Mouse (Mus musculus): ENCODE results near the gene Lsm6.

Lsm6 gene

DNA sequence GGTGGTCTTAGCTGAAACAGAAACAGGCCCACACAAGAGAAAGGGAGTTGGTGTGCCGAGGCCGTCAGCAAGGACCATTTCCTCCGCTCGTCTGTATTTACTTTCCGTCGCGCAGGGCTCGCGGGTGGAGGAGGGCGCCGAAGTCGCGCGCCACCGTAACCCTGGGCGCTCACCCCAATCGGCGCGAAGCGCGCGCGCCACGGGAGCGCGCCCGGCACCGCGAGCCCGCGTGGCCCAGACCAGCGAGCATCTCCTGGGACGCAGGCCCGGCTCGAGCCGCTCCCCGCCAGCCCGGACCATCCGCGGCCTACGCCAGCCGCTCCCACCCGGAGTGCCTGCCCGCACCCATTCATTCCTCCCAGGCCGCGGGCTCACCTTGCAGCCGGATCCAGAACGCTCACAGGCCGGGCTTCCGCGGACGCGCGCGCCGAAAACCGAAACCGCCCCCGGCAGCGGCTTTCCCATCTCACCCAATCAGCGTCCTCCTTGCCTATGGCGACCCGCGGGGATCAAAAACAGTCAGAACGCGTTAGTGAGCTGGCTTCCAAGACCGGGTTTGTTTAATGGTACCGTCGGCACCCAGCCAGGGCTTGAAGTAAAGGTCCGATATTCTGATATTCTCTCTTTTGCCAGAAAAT lies at the start of gene Lsm6:
Lsm6 (minus strand) TSS at position 468 of the 638 bp plus-strand sequence.
- DNase-seq (ENCODE audit: low read depth, low spot score) = peak; percentile 97

DNA sequence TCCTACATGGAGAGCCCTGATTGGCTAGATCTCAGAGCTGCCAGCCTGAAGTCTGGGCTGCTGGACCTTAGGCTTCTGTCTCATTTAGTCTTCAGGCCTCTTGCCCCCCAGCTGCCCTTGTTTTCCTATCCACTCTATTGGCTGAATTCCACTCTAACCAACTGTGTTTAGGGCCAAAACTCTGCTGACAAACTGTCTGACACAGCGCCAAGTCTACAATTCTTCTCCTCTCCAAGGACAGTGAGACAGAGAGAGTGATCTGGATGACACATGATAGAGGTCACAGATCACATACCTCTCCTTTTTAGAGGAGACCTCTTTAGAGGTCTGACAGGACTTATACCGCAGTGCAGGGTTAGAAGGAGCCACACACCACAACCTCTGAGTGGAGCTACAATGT lies 46.1 kb upstream of the Lsm6 start:
- no peak for DNase-seq (ENCODE audit: low read depth, low spot score)

DNA sequence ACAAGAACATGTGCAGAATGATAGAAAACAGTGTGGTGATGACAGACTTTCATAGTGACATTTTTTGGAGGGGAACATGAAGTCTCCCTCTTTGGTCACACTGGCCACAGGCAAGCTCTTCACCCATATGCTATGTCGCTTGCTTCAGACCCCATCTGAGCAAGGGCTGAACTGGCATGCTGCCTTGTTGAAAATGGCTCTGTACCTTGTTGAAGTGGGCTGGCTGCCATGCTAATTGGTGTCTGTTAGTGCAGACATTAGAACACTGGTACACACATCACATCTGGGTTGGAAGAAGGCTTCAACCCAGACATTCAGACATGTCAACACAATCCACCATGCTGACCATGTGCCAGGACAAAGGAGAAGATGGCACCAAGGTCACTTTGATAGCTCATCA lies 42.1 kb upstream of the Lsm6 start:
- no peak for DNase-seq (ENCODE audit: low read depth, low spot score)

DNA sequence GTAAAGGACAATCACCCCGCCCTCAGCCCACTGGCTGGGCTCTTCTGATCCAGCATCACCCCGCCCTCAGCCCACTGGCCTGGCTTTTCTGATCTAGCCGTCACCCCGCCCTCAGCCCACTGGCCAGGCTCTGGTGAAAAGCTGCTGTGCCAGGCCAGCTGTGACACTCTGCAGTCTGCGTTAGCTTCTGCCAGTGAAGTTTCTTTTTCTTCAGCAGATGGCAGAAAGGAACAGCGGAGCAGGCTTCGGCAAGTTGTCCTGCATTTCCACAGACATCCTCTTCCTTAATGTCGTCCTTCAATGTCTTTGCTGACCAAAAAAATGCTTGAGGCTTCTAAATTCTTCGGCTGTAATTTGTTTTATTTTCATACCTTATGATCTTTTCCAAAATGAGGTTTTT lies 41.1 kb upstream of the Lsm6 start:
- no peak for DNase-seq (ENCODE audit: low read depth, low spot score)

DNA sequence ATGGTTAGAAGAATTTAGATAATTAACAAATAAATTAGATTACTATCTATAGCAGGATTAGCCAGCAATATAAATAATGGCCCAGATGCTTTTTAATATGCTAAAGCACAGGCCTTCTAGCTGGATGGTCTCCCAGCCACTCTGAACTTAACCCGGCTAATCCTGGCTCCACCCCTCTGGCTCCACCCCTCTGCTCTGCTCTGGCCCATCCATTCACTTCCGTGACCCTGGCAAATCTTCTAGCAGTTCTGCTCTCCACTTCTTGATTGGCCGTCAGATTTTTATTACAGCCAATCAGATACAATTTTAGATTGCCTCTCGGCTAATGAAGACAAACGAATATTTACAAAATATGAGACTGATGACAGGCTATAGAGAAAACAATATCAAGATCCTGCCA lies 39.8 kb upstream of the Lsm6 start:
- DNase-seq (ENCODE audit: low read depth, low spot score) = no peak

DNA sequence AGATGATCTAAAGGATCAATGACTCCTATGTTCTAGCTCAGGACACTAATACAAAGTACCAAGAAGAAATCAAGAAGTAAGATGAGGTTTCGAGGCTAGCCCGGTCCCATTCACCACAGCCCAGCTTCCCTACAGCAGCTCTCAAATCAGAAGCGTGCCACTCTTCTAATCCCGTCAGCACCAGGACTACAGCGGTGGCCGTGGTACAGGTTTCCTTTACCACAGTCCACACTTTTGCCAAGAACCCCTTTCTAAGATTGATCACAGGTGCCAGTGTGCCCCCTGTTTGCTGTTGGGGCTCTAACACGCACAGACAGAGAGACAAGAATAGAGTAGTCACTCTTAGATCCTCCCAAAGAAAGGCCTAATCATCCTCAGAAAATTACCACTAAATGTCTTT lies 36.5 kb upstream of the Lsm6 start:
- DNase-seq (ENCODE audit: low read depth, low spot score) = no peak

DNA sequence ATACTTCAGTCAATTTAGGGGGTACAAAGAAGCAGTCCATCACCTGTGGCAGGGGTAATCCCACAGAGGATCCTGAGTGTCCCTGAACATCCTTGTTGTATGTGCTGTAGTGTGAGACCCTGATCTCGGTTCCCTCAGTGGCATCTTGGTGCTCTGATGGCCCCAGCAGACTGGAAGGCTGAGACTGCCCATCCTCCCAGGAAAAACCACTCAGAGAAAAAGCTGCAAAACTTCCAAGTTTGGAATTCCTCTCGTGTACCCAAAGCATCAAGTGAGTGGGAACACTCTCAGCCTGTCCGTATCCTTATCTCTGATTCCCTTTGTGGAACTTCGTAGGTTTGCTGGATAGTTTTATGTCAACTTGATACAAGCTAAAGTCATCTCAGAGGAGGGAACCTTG lies 31.3 kb upstream of the Lsm6 start:
- no peak for DNase-seq (ENCODE audit: low read depth, low spot score)

DNA sequence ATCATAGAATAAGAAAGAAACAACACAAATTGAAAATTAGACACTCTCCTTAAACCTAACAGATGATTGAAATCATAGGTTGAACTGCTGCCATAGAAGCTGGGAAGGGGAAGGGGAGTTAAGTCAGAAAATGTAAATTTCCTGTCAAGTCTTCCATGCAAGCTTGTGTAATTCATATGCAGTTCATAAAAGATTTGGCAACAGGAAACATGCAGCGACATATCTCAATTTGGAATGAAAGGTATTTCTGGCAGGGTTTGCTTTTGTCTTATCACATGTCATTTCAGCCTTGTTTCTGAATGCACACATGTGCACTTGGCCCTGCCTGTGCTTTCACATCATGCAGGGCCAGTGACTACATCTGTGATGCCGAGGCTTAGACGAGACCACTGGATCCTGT lies 26.3 kb upstream of the Lsm6 start:
- no peak for DNase-seq (ENCODE audit: low read depth, low spot score)

DNA sequence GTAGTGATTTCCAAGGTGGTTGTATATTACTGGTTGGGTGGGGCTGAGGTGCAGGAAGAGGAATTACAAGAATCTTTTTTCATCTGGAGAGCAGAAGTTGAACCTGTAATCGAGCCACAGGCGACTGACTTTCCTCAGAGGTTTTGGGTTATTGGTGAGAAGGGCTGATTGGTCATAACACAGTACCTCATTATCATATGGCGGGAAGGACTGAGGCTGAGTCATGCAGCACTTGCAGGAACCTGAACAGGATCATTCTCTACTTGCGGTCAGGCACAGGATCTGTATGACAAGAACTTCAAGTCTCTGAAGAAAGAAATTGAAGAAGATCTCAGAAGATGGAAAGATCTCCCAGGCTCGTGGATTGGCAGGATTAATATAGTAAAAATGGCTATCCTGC lies 23.6 kb upstream of the Lsm6 start:
- DNase-seq (ENCODE audit: low read depth, low spot score) = no peak

DNA sequence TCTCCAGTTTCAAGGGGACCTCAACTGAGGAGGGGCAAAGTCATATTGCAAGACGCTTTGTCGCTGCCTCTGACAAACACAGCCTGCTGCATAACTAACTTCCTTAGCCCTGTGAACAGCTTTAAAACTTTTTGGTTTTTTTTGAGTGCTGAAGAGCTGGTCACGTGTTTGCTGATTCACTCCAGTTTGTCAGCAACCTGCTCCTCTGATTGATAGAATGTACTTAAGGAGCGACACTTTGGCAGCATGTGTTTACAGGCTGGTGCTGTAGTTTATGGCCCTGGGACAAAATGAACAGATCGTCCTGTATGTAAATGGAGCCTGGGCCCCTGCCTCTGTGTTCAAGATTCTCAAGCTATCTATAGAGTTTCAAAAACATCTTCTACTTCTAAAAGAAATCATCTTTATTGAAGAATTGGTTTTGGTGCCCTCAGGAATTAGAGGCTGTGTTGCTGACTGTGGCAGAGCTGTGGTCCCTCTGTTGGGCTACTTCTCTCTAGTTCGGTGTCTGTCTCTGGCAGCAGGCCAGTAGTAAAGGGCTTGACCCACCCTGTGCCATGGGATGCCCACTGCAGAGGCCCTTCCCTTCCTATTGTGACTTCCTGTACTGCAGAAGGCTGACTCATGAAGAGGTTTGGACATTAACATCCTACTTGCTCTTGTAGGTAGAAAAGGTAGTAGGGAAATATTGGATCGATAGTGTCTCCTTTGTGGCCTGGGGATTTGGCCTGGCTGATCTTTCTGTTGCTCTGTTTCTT lies 17.9 kb upstream of the Lsm6 start:
- no peak for DNase-seq (ENCODE audit: low read depth, low spot score)

DNA sequence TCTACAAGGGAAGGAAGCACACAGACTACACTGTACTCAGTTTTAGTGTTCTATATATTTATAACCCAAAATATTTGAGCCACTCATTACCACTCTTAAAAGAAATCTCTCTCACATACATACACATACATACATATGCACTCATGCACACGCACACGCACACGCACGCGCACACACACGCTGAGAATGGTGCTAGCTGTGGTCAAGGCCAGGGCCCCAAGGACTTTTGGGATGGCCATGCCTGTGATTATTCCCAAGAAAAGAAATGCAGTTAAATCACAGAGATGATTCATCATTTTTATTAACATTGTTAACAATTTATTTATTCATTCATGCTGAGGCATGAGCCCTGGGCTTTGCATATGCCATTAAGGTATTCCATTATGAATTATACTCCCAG lies 15.2 kb upstream of the Lsm6 start:
- DNase-seq (ENCODE audit: low read depth, low spot score) = no peak

DNA sequence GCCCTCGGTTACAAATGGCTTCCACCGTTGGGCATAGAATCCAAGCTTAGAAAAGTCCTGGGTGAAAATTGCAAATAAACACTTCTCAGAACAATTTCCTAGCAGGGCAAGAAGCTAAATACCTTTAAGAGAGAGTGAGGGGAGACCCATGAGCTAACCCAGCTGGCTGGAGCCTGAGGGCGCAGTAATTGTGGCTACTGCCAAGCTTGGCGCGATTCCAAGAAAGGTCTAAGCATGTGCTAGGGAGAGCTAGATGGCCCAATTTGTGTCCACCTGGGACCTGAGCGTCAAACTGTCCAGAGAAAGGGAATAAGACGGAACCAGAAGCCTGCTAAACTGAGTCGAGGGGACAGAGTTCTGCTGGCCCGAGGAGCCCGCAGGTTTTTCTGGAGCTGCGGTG lies 7.5 kb upstream of the Lsm6 start:
- DNase-seq (ENCODE audit: low read depth, low spot score) = no peak

DNA sequence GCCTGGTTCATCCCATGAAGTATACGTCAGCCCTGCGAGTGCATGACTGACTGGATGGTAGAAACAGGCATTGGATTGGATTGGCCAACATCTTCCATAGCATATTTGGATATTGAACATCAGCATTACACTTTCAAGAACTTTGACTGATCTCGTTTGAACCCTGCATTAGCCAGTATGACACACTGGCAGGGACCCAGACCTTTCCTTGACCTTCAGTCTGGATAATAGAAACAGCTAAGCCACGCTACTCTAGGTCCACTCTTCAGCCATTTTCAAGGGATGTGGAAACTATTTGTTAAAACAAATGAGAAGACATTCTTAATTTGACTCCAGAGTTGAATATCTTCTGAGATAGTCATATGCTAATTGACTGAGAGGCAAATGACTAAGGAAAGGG lies 3.6 kb upstream of the Lsm6 start:
- DNase-seq (ENCODE audit: low read depth, low spot score) = no peak

DNA sequence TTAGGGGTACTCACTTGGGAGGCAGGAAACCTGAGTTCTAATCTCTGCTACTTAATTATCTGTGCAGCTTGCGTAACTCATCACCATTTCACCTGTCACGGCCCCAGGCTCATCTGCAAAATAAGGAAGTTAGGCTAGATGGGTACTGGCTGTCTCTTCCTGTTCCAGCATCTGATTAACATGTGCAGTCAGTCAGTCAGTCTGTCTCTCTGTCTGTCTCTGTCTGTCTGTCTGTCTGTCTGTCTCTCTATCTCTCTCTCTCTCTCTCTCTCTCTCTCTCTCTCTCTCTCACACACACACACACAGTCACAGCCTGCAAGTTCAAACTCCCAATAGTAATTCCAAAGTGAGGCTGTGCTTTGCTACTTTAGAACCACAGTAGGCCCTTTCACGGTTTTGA lies 967 bp downstream of the Lsm6 start:
- peak; percentile 81 for DNase-seq (ENCODE audit: low read depth, low spot score)

DNA sequence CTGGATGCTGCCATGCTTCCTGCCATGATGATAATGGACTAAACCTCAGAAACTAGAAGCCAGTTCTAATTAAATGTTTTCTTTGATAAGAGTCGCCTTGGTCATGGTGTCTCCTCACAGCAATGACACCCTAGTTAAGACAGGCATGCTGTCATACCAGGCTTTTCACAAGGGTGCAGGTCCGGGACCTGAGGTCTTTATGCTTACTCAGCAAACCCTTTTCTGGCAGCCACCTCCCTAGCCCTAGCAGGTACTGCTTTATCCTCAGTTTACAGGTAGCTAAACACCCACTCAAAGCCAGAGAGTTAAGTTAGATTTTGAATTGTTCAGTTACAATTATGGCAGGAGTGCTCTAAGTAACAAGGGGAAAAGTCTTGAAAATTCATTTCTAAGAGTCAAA lies 6.2 kb downstream of the Lsm6 start:
- no peak for DNase-seq (ENCODE audit: low read depth, low spot score)

DNA sequence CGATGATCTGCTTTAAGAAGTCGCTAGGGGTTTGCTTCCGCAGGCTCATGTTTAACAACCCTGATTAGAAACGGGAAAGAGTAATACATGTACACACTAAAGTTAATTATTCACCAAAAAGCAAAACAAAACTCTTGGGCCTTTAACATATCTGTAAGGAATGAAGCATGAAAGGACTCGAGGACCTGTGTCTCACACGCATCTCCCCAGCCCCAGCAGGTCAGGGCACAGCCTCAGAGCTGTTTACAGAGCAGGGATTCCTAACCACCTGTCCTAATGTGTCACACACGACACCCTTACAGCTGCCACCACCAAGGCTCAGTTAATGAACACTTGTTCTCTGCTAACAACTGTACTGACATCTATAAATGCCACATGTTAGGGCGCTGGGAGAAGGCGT lies 7.9 kb downstream of the Lsm6 start:
- no peak for DNase-seq (ENCODE audit: low read depth, low spot score)

DNA sequence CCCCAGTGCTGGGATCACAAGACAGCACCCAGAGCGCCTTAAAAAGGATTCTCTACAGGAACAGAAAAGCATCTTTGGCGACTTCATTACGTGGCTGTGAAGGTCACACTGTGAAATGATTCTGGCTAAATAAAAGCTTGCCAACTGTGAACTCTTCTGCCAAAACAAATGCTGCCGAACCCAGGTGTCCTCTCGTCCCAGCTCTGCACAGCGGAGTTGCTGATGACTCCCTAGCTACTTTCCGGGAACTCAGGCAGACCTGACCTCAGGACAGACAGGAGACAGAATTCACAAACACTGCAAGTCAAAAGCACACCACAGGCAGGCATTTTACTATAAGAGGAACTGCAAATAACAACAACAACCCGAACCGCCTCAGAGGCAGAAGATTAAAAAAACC lies 8.5 kb downstream of the Lsm6 start:
- no peak for DNase-seq (ENCODE audit: low read depth, low spot score)

DNA sequence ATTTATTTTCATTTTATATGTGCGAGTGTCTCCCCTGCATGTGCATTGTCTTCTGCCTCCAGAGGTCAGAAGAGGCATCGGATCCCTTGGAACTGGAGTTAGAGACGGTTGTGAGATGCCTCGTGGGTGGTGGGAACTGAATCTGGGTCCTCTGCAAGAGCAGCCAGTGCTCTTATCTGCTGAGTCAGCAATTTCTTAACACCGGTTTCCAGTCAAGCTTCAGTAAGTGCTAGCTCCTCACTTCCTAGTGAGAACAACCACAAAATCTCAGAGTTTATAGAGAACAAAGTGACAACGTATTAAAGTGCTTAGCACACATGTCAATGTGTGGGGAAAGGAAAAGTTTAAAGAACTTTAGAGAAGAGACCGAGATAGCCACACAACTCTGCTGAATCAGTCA lies 9.2 kb downstream of the Lsm6 start:
- no peak for DNase-seq (ENCODE audit: low read depth, low spot score)

DNA sequence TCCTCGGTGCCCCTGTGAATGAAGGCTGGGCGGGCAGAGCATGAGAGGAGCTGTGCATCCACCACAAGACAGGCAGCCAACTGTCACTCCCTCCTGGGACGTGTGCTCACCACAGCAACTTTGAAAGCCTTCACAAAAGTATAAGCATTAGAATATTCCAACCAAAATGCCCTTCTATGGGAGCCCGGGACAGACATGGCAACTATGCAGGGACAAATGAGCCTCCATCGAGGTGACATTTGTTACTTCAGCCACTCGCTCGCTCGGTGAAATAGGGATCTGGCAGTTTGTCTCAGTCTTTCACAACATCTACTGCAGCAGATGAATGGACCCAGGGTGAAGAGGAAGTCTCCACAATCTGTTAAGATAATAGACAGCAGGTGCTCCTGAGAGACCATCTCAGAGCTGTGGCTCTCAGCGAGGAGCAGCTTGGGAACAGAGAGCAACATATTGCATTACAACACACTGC lies 10.7 kb downstream of the Lsm6 start:
- no peak for DNase-seq (ENCODE audit: low read depth, low spot score)

DNA sequence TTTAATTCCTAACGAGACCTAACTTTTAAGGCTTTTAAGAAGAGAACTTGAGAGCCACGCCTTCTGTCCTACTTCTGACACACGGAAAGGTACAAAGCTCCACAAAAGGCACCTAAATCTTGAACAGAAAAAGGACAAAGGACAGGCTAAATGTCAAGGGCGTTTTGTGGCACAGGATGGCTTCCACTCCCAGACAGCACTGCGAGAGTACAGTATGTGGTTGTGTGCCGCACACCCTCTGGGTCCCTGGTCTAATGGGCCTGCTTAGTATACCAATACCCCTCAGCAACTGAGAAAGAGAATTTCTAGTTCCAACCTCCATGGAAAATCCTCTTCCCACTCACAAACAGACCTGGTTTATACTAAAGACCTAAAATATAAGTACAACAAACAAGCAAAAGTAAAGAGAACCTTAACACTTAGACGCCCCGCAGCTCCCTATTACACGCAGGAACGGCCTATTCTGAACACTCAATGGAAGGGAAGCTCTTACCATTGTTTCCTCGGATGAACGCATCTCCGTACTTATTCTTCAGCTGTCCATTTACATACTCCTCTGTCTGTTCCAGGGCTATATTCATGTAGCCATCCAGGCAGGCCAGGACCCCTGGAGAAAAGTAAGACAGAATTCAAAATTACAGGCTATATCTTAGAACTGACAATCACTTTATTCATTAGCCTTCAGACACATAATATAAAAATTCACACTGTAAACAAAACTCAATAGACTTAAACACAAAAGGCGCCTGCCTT lies 11.3 kb downstream of the Lsm6 start:
- DNase-seq (ENCODE audit: low read depth, low spot score) = no peak

DNA sequence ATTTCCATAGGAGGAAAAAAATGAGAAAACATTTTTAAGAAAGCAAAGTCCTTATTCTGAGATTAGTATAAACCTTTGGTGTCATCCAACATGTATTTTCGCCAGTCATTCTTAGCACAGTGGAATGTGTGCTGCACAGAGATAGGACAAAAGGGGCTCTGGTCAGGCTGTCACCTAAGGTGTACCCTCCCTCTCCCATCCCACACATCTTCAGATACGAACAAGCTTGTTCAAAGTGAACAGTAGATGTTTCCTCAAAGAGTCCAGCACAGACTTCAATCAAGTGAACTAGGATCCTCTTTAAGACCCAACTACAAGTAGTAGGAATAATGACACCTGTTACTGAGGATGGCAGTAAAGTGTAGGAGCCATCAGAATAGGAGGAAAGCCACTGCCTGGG lies 12.1 kb downstream of the Lsm6 start:
- no peak for DNase-seq (ENCODE audit: low read depth, low spot score)

DNA sequence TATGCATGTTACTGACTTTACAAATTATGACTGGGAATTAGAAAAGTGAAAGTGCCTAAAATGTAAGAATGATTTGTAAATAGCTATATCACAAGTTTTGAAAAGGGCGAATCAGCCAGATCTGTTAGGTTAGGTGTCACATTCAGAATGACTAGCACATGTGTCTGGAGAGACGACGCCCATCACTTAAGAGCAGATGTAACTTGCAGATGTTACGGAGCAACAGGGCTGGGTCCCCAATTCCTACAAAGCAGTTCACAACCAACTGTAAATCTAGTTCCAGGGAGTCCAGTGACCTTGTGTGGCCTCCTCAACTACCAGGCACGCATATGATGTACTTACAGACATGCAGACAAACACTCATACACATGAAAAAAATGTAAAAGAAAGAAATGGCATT lies 12.5 kb downstream of the Lsm6 start:
- DNase-seq (ENCODE audit: low read depth, low spot score) = no peak

DNA sequence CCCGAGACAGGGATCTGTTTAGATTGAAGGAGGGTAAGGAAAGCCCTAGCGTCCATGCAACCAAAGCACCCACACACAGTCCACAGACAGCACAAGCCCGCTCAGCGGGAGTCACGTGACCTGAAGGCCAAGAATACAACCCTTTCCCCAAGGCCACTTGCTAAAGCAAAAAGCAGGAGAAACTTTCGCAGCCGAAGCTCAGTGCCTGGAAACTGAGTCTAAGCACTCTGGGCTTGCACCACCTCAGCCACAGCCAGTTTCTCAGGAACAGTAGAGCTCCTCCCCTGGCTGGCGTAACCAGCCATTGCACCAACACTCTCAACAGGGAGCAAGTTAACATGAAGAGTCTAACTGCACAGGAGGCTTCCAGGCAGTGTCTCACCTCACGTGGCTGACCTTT lies 13.7 kb downstream of the Lsm6 start:
- no peak for DNase-seq (ENCODE audit: low read depth, low spot score)
